ENCODE assay signal across 24 mouse cellular contexts in the genomic region with DNA sequence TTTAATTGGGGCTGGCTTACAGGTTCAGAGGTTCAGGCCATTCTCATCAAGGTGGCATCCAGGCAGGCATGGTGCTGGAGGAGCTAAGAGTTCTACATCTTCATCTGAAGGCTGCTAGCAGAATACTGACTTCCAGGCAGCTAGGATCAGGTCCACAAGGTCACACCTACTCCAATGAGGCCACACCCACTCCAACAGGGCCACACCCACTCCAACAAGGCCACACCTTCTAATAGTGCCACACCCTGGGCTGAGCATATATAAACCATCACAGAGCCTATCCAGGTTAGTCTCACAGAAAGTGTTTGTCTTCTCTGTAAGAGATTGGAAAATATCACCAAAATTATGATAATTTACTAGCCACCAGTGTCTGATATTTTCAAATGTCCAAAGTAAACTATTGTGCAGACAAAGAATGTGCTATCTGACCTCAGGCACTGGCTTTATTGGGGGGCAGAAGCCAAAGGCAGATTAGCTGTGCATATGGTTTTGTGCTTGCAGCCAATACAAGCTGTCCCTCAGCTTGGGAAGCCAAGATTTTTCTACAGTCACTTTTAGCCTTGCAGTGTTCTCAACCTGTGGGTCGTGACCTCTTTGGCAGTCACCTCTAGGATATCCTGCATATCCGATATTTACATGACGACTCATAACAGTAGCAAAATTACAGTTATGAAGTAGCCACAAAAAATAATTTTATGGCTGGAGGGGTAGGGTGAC.
DNase-seq lines count a peak whose midpoint lies in the region; ATAC-seq and TF ChIP-seq lines count a peak whose summit lies in the region.
"Had no signal": no experiment of that assay in that cellular context is flagged by ENCODE, and none has a peak within 500 bp of the region (broad histone marks: within the 10 kb centered on the region; RNA-seq: fewer than 3 reads in every experiment).

No protein-coding gene starts in this region.

- no peak for TF ChIP-seq EP300 in liver, postnatal 0 days (IDR thresholded peaks at IDR 0.05; ENCODE audit: low read depth)

- H3K9ac ChIP-seq in intestine, embryonic 16.5 days (ENCODE audit: low read depth, low read length) = no peak overlapping the region
- no peak overlapping the region for H3K9ac ChIP-seq in liver, postnatal 0 days (replicated peaks)
- H3K9ac ChIP-seq: embryonic facial prominence, embryonic 13.5 days; hindbrain, embryonic 14.5 days; kidney, embryonic 15.5 days; lung, embryonic 14.5 days; midbrain, embryonic 12.5 days; neural tube, embryonic 15.5 days had no signal

- no peaks in the 10 kb centered on the region for H3K4me1 ChIP-seq in intestine, embryonic 16.5 days (ENCODE audit: control insufficient read depth, insufficient read depth, low read length)
- H3K4me1 ChIP-seq in liver, postnatal 0 days (ENCODE audit: insufficient read depth) = peaks cover 3% of the 10 kb centered on the region; the same call in 1 of the 2 replicates
- H3K4me1 ChIP-seq: embryonic facial prominence, embryonic 13.5 days had no signal

- no peak for TF ChIP-seq CTCF in liver, postnatal 0 days (IDR thresholded peaks at IDR 0.05; ENCODE audit: low read depth)

- no peak overlapping the region for H3K4me2 ChIP-seq in intestine, embryonic 16.5 days (ENCODE audit: low read depth, low read length)
- no peak overlapping the region for H3K4me2 ChIP-seq in liver, postnatal 0 days (ENCODE audit: low read depth, low read length)
- H3K4me2 ChIP-seq: embryonic facial prominence, embryonic 13.5 days; hindbrain, embryonic 14.5 days; kidney, embryonic 15.5 days; lung, embryonic 14.5 days; midbrain, embryonic 12.5 days; neural tube, embryonic 15.5 days had no signal

- no peaks in the 10 kb centered on the region for H3K9me3 ChIP-seq in intestine, embryonic 16.5 days (ENCODE audit: control insufficient read depth, low read length)
- H3K9me3 ChIP-seq in liver, postnatal 0 days (ENCODE audit: low read length) = no peaks in the 10 kb centered on the region
- H3K9me3 ChIP-seq: embryonic facial prominence, embryonic 13.5 days; heart, embryonic 10.5 days; kidney, embryonic 15.5 days; midbrain, embryonic 12.5 days; neural tube, embryonic 15.5 days had no signal

- peak; percentile 52 for DNase-seq in cerebellum, adult 9-11 months
- DNase-seq in cerebellum, adult 11 months = no peak
- DNase-seq in brain, adult 2 months (ENCODE audit: low read depth, low spot score) = peak; percentile 56
- no peak for DNase-seq in liver, postnatal 0 days
- DNase-seq in heart, adult 18-20 months = no peak
- no peak for DNase-seq in thymus, postnatal 0 days (ENCODE audit: low spot score)
- DNase-seq: gastrocnemius, adult 2 months; heart, postnatal 4 days; kidney, postnatal 36 days; lung, embryonic 14.5 days; right cerebral cortex, adult 18-20 months; right cerebral cortex, postnatal 4 days; thymus, adult 18-20 months had no signal

- no peak overlapping the region for H3K27ac ChIP-seq in intestine, embryonic 16.5 days (ENCODE audit: low read length)
- H3K27ac ChIP-seq in liver, postnatal 0 days (ENCODE audit: low read depth) = no peak overlapping the region
- H3K27ac ChIP-seq: embryonic facial prominence, embryonic 13.5 days; heart, embryonic 10.5 days; hindbrain, embryonic 14.5 days; kidney, embryonic 15.5 days; midbrain, embryonic 12.5 days; neural tube, embryonic 15.5 days had no signal

- no peaks in the 10 kb centered on the region for H3K27me3 ChIP-seq in intestine, embryonic 16.5 days (replicated peaks; ENCODE audit: control insufficient read depth, insufficient read depth, low read length)
- no peaks in the 10 kb centered on the region for H3K27me3 ChIP-seq in liver, postnatal 0 days (ENCODE audit: insufficient read depth, low read length)
- H3K27me3 ChIP-seq: embryonic facial prominence, embryonic 13.5 days; kidney, embryonic 15.5 days; neural tube, embryonic 15.5 days; Patski had no signal

- H3K4me3 ChIP-seq in intestine, embryonic 16.5 days (ENCODE audit: low read length) = no peak overlapping the region
- H3K4me3 ChIP-seq in liver, postnatal 0 days (ENCODE audit: low read depth, low read length) = no peak overlapping the region
- H3K4me3 ChIP-seq: embryonic facial prominence, embryonic 13.5 days; erythroblast, embryonic 14.5 days; gastrocnemius, adult 2 months; heart, embryonic 10.5 days; kidney, embryonic 15.5 days; midbrain, embryonic 12.5 days; neural tube, embryonic 15.5 days had no signal

- 83% methylated on average over 3 of the region's 3 CpGs for WGBS in intestine, embryonic 16.5 days
- WGBS in liver, postnatal 0 days (ENCODE audit: insufficient replicate concordance) = 72% methylated on average over 3 of the region's 3 CpGs

- H3K36me3 ChIP-seq in intestine, embryonic 16.5 days (ENCODE audit: control insufficient read depth, insufficient read depth, low read length) = no peaks in the 10 kb centered on the region
- H3K36me3 ChIP-seq in liver, postnatal 0 days (replicated peaks; ENCODE audit: insufficient read depth, low read length) = no peaks in the 10 kb centered on the region
- H3K36me3 ChIP-seq: embryonic facial prominence, embryonic 13.5 days; heart, embryonic 10.5 days; kidney, embryonic 15.5 days; midbrain, embryonic 12.5 days; neural tube, embryonic 15.5 days had no signal

- peak; percentile 35; the same call in 1 of the 2 replicates for ATAC-seq in intestine, embryonic 16.5 days
- peak; percentile 40; the same call in 1 of the 2 replicates for ATAC-seq in liver, postnatal 0 days
- ATAC-seq: CD4-positive, CD25-positive, alpha-beta regulatory T cell, adult 4 months; forebrain, embryonic 14.5 days had no signal

Comparison
In these comparisons a context has a peak if more than half of its experiments do, and no peak if none do; other contexts are left out.
1. DNase-seq: peak in cerebellum, adult 9-11 months (single experiment) and brain, adult 2 months (single experiment); none in cerebellum, adult 11 months (single experiment), liver, postnatal 0 days (single experiment), heart, adult 18-20 months (0 of 2) and thymus, postnatal 0 days (single experiment).